Mouse (Mus musculus) forebrain, embryonic 14.5 days (tissue): Measurements from ENCODE around the gene Tat. TPM values are rescaled to one million over a fixed set of nuclear protein-coding genes. Genes with fewer than 3 reads are reported as not detected.

Experiments
- ATAC-seq: fragments of 200-750 bp; cut with Nextera tagmentation; 2 replicates; pipeline ENCODE4 v1.8.0; 2017; ENCODE audit warnings: mild to moderate bottlenecking, moderate library complexity
- DNase-seq: peaks from one replicate; pipeline ENCODE4 v3.0.0-alpha.2; 2015; ENCODE audit warnings: low spot score
- H3K27ac ChIP-seq: fragments of 300-500 bp; sonication (generic); 2 replicates; pipeline ENCODE4 v1.5.1; 2014; ENCODE audit warnings: low read depth, mild to moderate bottlenecking, control low read depth, low read length, moderate library complexity
- H3K27me3 ChIP-seq: fragments of 300-500 bp; sonication (generic); replicated peaks from 2 replicates; pipeline ENCODE4 v1.6.1; 2014; ENCODE audit warnings: low read length, control low read depth, mixed read lengths; ENCODE audit not compliant: control insufficient read depth, insufficient read depth
- H3K36me3 ChIP-seq: fragments of 300-500 bp; sonication (generic); 2 replicates; pipeline ENCODE4 v1.6.1; 2014; ENCODE audit warnings: low read length, control low read depth; ENCODE audit not compliant: control insufficient read depth, insufficient read depth
- H3K4me1 ChIP-seq: fragments of 300-500 bp; sonication (generic); 2 replicates; pipeline ENCODE4 v1.6.1; 2014; ENCODE audit warnings: antibody characterized with exemption, low read length, control low read depth; ENCODE audit not compliant: control insufficient read depth, insufficient read depth
- H3K4me2 ChIP-seq: fragments of 300-500 bp; sonication (generic); 2 replicates; pipeline ENCODE4 v1.6.1; 2014; ENCODE audit warnings: mild to moderate bottlenecking, control low read depth, low read length
- H3K4me3 ChIP-seq: fragments of 300-500 bp; sonication (generic); 2 replicates; pipeline ENCODE4 v1.5.1; 2014; ENCODE audit warnings: low read depth, low read length, control low read depth
- H3K9ac ChIP-seq: fragments of 300-500 bp; sonication (generic); 2 replicates; pipeline ENCODE4 v1.6.1; 2014; ENCODE audit warnings: mild to moderate bottlenecking, low read length, control low read depth, moderate library complexity
- H3K9me3 ChIP-seq: fragments of 300-500 bp; sonication (generic); replicated peaks from 2 replicates; pipeline ENCODE4 v1.6.1; 2016; ENCODE audit warnings: low read length, control low read depth, mixed read lengths; ENCODE audit not compliant: control insufficient read depth
- WGBS: fragments of 180-500 bp; shearing (Covaris S2); extraction: QIAGEN DNeasy Blood & Tissue Kit; methylation state at CpG from one replicate; pipeline ENCODE4 v1.1.7; 2014; 5-methylcytosine and 5-hydroxymethylcytosine counted together
- polyA plus RNA-seq: library from polyadenylated mRNA; unstranded; fragments of >200 nt; fragmentation: Nextera tagmentation; extraction: Ambion mirVana; gene quantifications from 2 replicates; pipeline ENCODE4 v1.2.1, GENCODE M21; 2014

The Tat gene
- polyA plus RNA-seq, 1 experiment from 2014 or later, result not detected

DNA sequence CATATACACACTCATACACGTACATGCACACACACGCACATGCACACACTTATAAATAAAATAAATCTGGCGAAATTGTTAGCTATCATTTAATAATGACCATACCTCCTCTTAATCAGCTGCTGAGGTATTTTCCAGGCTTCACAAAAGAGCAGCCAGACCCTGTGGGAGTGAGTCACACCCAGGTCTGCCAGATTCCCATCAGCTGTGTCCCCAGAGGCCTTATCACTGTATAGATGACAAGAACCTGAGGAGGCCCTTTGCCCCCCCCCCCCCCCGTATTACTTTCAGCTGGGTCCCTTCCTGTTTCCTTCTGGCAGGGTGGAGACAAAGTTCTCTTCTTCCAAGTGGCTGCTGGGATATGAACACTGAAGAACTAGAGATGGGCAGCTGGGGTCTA lies 50.3 kb downstream of the Tat start:
- ATAC-seq, result no peak
- Histone ChIP-seq H3K9me3 (no peaks in the 10 kb centered on the region), H3K27me3 (no peaks in the 10 kb centered on the region), H3K4me2 (no peak overlapping the region), H3K36me3 (no peaks in the 10 kb centered on the region), H3K9ac (no peak overlapping the region), H3K4me3 (no peak overlapping the region), H3K4me1 (no peaks in the 10 kb centered on the region), H3K27ac (no peak overlapping the region)
- WGBS, result 86% methylated on average over 4 of the region's 4 CpGs
- DNase-seq, result no peak

Other genes with a start within 250 kb of the Tat start
- gene Ap1g1, start 211.9 kb upstream of the Tat start, polyA plus RNA-seq, result 33.5 and 35.7 TPM in 2 replicates
- 3.7 and 5.0 TPM in 2 replicates for gene Phlpp2, start 121.9 kb upstream of the Tat start, polyA plus RNA-seq
- 0.79 and 1.3 TPM in 2 replicates for gene Marveld3, start 28.2 kb upstream of the Tat start, polyA plus RNA-seq
- gene Chst4, start 49.3 kb downstream of the Tat start, polyA plus RNA-seq, result not detected in 2 replicates
- 16.4 and 17.4 TPM in 2 replicates for gene Zfp612, start 89.3 kb downstream of the Tat start, polyA plus RNA-seq
- not detected in 2 replicates for gene Gm21964, start 110.8 kb downstream of the Tat start, polyA plus RNA-seq
- not detected in 2 replicates for gene Gm17720, start 112.3 kb downstream of the Tat start, polyA plus RNA-seq
- gene Calb2, start 177.8 kb downstream of the Tat start, polyA plus RNA-seq, result 93.2 and 128 TPM in 2 replicates
- gene Cmtr2, start 225.2 kb downstream of the Tat start, polyA plus RNA-seq, result 12.9 and 14.4 TPM in 2 replicates